Mouse (Mus musculus) heart, embryonic 16.5 days (tissue): ENCODE data around the gene Smg8. TPM values are rescaled to one million over a fixed set of nuclear protein-coding genes. Genes with fewer than 3 reads are reported as not detected.

Experiments used
- ATAC-seq: fragments of 200-750 bp; cut with Nextera tagmentation; replicated peaks from 2 replicates; pipeline ENCODE4 v1.8.0; 2017; ENCODE audit warnings: moderate number of reproducible peaks; ENCODE audit not compliant: insufficient read depth, low FRiP score; ENCODE audit errors: extremely low read depth
- H3K27ac ChIP-seq: fragments of 300-500 bp; sonication (generic); 2 replicates; pipeline ENCODE4 v1.5.1; 2014; ENCODE audit warnings: mild to moderate bottlenecking, low read length, control low read depth, moderate library complexity
- H3K27me3 ChIP-seq: fragments of 300-500 bp; sonication (generic); 2 replicates; pipeline ENCODE4 v1.6.1; 2014; ENCODE audit warnings: low read length, mixed read lengths; ENCODE audit not compliant: control insufficient read depth, insufficient read depth
- H3K36me3 ChIP-seq: fragments of 300-500 bp; sonication (generic); 2 replicates; pipeline ENCODE4 v1.6.1; 2014; ENCODE audit not compliant: control insufficient read depth, insufficient read depth
- H3K4me1 ChIP-seq: fragments of 300-500 bp; sonication (generic); 2 replicates; pipeline ENCODE4 v1.6.1; 2014; ENCODE audit warnings: low read length, mixed read lengths; ENCODE audit not compliant: control insufficient read depth, insufficient read depth
- H3K4me2 ChIP-seq: fragments of 300-500 bp; sonication (generic); 2 replicates; pipeline ENCODE4 v1.6.1; 2014; ENCODE audit warnings: low read depth, mild to moderate bottlenecking, control low read depth, low read length
- H3K4me3 ChIP-seq: fragments of 300-500 bp; sonication (generic); 2 replicates; pipeline ENCODE4 v1.5.1; 2014; ENCODE audit warnings: mild to moderate bottlenecking, control low read depth, low read length
- H3K9ac ChIP-seq: fragments of 300-500 bp; sonication (generic); 2 replicates; pipeline ENCODE4 v1.6.1; 2014; ENCODE audit warnings: low read length, control low read depth
- H3K9me3 ChIP-seq: fragments of 300-500 bp; sonication (generic); replicated peaks from 2 replicates; pipeline ENCODE4 v1.6.1; 2016; ENCODE audit warnings: low read length; ENCODE audit not compliant: control insufficient read depth
- WGBS: fragments of 180-500 bp; shearing (Covaris S2); extraction: QIAGEN DNeasy Blood & Tissue Kit; methylation state at CpG from one replicate; pipeline ENCODE4 v1.1.7; 2014; 5-methylcytosine and 5-hydroxymethylcytosine counted together
- polyA plus RNA-seq: library from polyadenylated mRNA; unstranded; fragments of >200 nt; fragmentation: Nextera tagmentation; extraction: Ambion mirVana; gene quantifications from 2 replicates; pipeline ENCODE4 v1.2.1, GENCODE M21; 2015

Gene Smg8
- polyA plus RNA-seq: 12.7 and 13.9 TPM in 2 replicates

DNA sequence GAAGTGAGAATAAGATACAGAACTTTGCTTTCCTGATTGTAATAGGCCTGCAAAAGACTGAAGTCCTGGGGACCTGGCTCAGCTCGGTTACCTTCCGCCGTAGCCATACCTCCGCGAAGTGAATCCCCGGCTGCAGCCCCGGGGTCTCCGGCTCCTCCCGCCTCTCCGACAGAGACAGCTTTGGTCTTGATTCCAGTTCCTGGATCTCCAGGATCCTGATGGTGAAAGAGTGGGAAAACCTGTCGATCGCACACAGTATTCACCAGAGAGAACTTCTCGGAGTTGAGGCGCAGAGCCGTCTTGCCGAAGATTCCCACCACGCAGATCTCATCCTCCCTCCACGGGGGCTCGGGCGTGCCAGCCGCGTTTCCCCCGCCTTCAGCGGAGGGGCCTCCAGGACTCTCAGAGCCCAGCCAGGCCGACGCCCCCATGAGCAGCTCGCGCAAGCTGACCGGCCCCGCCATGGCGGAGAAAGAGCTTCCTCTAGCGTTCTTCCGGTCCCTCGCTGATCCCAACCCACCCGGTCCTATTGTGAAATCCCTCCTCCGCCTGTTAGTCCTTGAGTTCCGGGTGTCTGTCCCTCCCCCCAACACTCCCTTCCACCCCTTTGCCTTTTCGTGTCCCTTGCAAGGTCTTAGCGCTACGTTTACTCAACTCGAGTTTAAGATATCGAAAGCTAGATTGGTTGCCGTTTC is at the start of gene Smg8:
Smg8 (minus strand) TSS at position 485 of the 695 bp plus-strand sequence.
- Histone ChIP-seq H3K27me3 (no peaks in the 10 kb centered on the region), H3K4me1 (peaks cover 19% of the 10 kb centered on the region), H3K36me3 (peaks cover 13% of the 10 kb centered on the region), H3K4me3 (peak within 1 kb of the TSS; percentile 80), H3K9ac (peak within 1 kb of the TSS; percentile 89), H3K27ac (peak within 1 kb of the TSS; percentile 57), H3K4me2 (peak within 1 kb of the TSS; percentile 75), H3K9me3 (no peaks in the 10 kb centered on the region)
- peak; percentile 92 for ATAC-seq
- under 1% methylated on average over 43 of the region's 43 CpGs for WGBS

DNA sequence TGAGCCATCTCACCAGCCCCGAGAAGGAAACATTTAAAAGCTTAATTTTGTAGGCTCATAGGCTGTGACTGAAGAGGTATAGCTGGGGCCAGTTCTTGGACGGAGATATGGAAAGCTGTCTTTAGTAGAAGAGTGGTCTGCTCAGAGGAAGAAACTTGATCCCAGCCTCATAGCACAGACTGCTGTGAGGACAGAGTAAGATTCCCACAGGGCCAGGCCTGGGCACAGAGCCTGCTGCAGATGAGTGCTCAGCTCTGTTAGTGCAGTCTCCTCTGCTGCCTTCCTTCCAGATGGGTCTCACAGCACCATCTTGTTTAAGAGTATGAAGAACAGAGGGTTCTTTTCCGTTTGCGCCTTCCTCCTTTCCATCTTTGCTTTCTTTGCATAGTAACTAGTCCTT is 49.7 kb upstream of the Smg8 start:
- H3K4me1 ChIP-seq: no peaks in the 10 kb centered on the region
- 87% methylated on average over 4 of the region's 4 CpGs for WGBS

GRCm38 (mm10) chr11:87126824-87127816 is 40.5 kb upstream of the Smg8 start, which contains the start of gene Trim37:
Trim37 (plus strand) TSS chr11:87127077.
- H3K27ac ChIP-seq: peak within 1 kb of the TSS; percentile 89
- H3K27me3 ChIP-seq: no peaks in the 10 kb centered on the region
- H3K36me3 ChIP-seq: peaks cover 18% of the 10 kb centered on the region
- peak within 1 kb of the TSS; percentile 84 for H3K9ac ChIP-seq
- H3K9me3 ChIP-seq: no peaks in the 10 kb centered on the region
- ATAC-seq: peak; percentile 93
- H3K4me2 ChIP-seq: peak within 1 kb of the TSS; percentile 85
- H3K4me3 ChIP-seq: peak within 1 kb of the TSS; percentile 82
- peaks cover 10% of the 10 kb centered on the region for H3K4me1 ChIP-seq
- under 1% methylated on average over 97 of the region's 105 CpGs for WGBS

More for the DNA sequence above, 49.7 kb upstream of the Smg8 start:
- no peak overlapping the region for H3K4me2 ChIP-seq
- H3K27ac ChIP-seq: no peak overlapping the region
- no peak overlapping the region for H3K4me3 ChIP-seq
- no peak overlapping the region for H3K9ac ChIP-seq
- H3K27me3 ChIP-seq: no peaks in the 10 kb centered on the region
- H3K36me3 ChIP-seq: peaks cover 10% of the 10 kb centered on the region; the same call in 1 of the 2 replicates
- ATAC-seq: no peak
- no peaks in the 10 kb centered on the region for H3K9me3 ChIP-seq

GRCm38 (mm10) chr11:87126281-87126823 is 39.8 kb upstream of the Smg8 start:
- no peak for ATAC-seq
- WGBS: 2% methylated on average over 12 of the region's 12 CpGs

GRCm38 (mm10) chr11:87125562-87125961 is 39.0 kb upstream of the Smg8 start:
- H3K9ac ChIP-seq: no peak overlapping the region

More at GRCm38 (mm10) chr11:87126281-87126823, 39.8 kb upstream of the Smg8 start:
- Histone ChIP-seq H3K27ac (peak overlapping the region; percentile 86), H3K9ac (peak overlapping the region; percentile 72), H3K4me3 (peak overlapping the region; percentile 82), H3K27me3 (no peaks in the 10 kb centered on the region), H3K4me2 (peak overlapping the region; percentile 85), H3K9me3 (no peaks in the 10 kb centered on the region), H3K36me3 (peaks cover 21% of the 10 kb centered on the region), H3K4me1 (peaks cover 10% of the 10 kb centered on the region)

GRCm38 (mm10) chr11:87121864-87122263 is 35.3 kb upstream of the Smg8 start:
- H3K27ac ChIP-seq: no peak overlapping the region
- no peak overlapping the region for H3K9ac ChIP-seq
- H3K27me3 ChIP-seq: no peaks in the 10 kb centered on the region
- no peaks in the 10 kb centered on the region for H3K9me3 ChIP-seq
- H3K4me2 ChIP-seq: no peak overlapping the region
- no peak overlapping the region for H3K4me3 ChIP-seq
- no peaks in the 10 kb centered on the region for H3K4me1 ChIP-seq
- H3K36me3 ChIP-seq: peaks cover 34% of the 10 kb centered on the region
- whole genome bisulfite sequencing: 73% methylated on average over 8 of the region's 8 CpGs
- no peak for ATAC-seq

More at GRCm38 (mm10) chr11:87125562-87125961, 39.0 kb upstream of the Smg8 start:
- Histone ChIP-seq H3K27me3 (no peaks in the 10 kb centered on the region), H3K36me3 (peaks cover 23% of the 10 kb centered on the region), H3K9me3 (no peaks in the 10 kb centered on the region), H3K4me3 (no peak overlapping the region), H3K4me1 (peaks cover 10% of the 10 kb centered on the region), H3K27ac (no peak overlapping the region), H3K4me2 (peak overlapping the region; percentile 85)
- ATAC-seq: no peak
- 49% methylated on average over 4 of the region's 4 CpGs for WGBS

DNA sequence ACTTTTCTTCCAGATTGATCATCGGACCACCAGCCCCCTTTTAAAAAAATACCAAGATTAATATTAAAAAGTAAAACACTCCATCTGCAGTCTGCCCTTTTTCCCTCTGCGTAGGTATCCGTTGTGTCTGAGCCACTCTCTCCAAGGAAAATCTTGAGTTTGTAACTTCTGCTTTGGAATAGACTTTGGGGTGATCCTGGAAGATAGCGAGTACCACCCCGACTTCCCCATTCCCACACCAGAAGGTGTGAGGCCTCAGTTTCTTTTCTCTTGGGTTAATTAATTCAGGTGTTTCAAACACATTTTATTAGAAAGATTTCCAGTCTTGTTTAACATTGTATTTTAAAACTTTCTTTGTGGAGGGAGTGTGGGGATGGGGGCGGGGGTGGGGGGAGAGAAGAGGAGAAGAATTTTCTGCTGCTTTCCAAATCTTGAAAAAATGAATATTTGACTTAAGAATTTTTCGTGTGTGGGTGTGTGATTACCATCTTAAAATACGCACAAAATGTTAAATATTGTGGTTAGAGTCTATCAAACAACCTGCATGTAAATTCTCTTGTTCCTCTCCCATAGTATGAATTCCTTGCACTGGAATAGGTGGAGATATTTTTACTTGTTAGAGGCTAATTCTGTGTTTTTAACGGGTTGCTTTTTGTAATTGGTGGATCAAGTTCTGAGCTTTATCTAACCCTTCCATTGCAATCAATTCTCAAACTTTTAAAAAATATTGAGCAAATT is 23.8 kb upstream of the Smg8 start:
- H3K9me3 ChIP-seq: no peaks in the 10 kb centered on the region
- H3K27ac ChIP-seq: peak overlapping the region; percentile 91
- no peaks in the 10 kb centered on the region for H3K27me3 ChIP-seq
- H3K4me3 ChIP-seq: peak overlapping the region; percentile 70
- peak overlapping the region; percentile 61 for H3K4me2 ChIP-seq
- ATAC-seq: no peak
- peak overlapping the region; percentile 81 for H3K9ac ChIP-seq
- peaks cover 13% of the 10 kb centered on the region for H3K4me1 ChIP-seq
- H3K36me3 ChIP-seq: peaks cover 15% of the 10 kb centered on the region
- 3% methylated on average over 9 of the region's 9 CpGs for WGBS

DNA sequence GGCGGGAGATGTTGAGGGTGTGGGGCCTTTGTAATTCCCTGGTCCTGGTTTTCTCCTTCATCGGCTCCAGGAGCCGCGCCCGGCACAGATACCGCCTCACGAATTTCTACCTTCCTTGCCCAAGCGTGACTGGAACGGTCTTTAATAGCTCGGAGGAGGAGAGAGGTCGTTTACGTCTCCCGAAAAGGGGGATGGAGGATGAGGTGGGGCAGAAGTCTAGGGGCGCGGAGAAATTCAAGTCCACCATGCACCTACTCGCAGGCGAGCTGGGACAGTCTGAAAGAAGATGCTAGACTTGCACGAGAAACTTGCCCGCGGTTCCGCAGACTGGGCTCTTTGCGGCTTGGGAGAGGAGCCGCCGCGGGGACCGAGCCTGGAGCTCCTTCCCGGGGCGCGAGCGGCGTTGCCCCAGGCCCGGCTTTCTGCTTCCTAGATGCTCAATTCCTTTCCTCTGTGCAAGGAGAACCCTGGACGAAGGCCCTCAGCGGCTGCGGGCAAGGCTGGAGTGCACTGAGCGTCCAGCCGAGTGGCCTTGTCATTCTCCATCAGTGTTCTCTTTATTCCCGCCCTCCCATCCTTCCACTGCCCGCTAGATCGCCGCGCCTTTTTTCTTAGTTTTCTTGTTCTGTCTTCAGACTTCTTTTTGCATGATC is 23.1 kb upstream of the Smg8 start:
- H3K27ac ChIP-seq: peak overlapping the region; percentile 91
- H3K4me1 ChIP-seq: peaks cover 13% of the 10 kb centered on the region
- under 1% methylated on average over 42 of the region's 42 CpGs for WGBS
- H3K27me3 ChIP-seq: no peaks in the 10 kb centered on the region
- peaks cover 13% of the 10 kb centered on the region for H3K36me3 ChIP-seq
- H3K4me2 ChIP-seq: peak overlapping the region; percentile 61
- H3K4me3 ChIP-seq: peak overlapping the region; percentile 70
- no peaks in the 10 kb centered on the region for H3K9me3 ChIP-seq
- H3K9ac ChIP-seq: peak overlapping the region; percentile 81
- no peak for ATAC-seq
